Mouse (Mus musculus): ENCODE data around the gene Atp6v0d1. TPM values are rescaled to one million over a fixed set of nuclear protein-coding genes. Genes with fewer than 3 reads are reported as not detected.

Atp6v0d1 gene
- 11.0 and 23.8 TPM in 2 replicates for polyA plus RNA-seq (2012; ENCODE audit: low replicate concordance)

DNA sequence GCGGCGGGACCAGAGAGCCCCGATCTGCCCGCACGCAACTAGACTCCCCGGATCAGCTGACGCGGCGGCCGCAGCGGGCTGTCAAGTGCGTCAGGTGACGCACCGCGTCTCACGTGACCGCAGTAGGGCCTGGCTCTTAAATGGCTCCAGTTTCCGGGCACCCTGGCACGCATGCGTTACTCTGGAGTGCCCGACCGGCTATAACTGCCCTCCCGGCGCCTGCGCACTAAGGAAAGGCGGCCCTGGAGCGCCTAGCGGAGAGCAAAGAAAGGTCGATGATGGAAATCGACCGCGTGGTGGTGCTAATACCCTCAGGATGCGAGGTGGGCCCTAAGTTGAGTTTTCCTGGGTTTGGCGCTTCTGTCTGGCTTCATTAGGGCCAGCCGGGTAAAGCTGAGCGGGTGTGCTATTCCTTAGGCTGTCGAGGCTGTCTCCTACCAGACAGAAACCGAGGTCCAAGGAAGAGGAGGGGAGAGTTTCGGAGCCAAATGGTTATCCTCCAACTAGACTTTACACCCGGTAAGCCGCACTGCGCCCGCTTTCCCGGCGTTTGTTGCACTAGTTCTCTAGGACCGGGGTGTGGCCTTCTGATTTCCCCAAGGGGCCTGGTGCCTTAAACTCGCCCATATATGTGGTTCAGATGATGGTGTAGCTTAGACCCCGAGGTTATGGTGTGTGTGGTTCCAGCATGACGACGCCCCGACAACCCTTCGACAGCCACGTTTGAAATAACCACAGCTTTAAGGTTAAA lies at the start of gene Atp6v0d1:
Atp6v0d1 (minus strand) TSS at position 96 of the 751 bp plus-strand sequence.

DNA sequence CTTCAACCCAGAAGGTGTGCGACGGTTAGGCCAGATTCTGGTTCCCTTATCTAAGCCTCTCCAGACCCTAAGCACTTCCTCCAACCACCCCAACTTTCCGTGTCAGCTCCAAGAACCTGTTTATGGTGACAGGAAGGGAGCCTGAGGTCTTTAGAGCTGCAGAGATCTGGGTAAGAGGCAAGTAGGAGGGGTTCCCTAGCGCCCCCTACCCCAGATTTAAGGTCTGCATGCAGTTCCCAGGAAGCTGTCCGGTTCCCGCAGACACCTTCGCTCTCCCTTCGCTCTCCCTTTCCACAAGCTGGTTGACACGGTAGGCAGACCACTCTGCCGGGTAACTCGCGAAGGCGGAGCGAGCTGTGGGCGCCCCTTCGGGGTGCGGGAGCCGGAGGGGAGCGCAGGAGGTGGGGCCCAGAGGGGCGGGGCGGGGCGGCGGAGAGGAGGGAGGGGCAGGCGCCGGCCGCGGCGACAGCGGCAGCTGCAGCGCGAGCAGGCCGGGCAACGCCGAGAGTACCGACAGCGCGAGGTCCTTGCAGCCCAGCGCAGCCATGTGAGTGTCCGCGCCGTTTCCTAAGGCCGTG lies 39.0 kb upstream of the Atp6v0d1 start, which contains the start of gene Ripor1:
Ripor1 (plus strand) TSS at position 452 of the 578 bp plus-strand sequence.

DNA sequence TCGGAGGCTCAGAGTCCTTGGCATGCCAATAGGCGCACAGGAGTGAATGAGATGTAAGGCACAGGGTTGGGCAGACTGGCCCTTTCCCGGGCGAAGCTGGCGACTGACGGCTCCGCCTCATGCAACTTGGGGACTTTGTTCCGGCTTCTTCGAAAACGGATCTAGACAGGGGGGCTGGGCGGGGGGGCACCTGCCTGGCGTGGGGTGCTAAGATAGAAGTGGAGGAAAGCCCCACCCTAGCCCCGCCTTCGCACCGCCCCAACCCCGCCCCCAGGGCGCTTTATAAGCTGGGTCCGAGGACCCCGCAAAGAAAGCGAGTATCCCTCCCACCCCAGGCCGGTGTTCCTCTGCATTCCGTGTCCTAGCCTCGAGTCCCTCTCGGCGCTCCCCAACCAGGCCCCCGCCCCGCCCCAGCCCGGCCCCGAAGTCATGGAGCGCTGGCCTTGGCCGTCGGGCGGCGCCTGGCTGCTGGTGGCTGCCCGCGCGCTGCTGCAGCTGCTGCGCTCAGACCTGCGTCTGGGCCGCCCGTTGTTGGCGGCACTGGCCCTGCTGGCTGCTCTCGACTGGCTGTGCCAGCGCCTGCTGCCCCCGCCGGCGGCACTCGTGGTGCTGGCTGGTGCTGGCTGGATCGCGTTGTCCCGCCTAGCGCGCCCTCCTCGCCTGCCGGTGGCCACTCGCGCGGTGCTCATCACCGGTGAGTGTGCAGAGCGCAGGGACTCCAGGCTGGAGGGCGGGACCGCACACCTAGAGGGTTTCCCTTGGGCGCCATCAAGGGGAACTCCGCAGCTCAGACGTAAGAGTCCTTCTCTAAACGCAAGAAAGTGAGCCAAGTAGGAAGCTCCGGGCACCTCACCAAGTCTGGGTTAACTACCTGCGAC lies 47.2 kb downstream of the Atp6v0d1 start, which contains the start of gene Hsd11b2:
Hsd11b2 (plus strand) TSS at position 320 of the 878 bp plus-strand sequence.

GRCm38 (mm10) chr8:105496439-105497180 lies 69.2 kb downstream of the Atp6v0d1 start, which contains the start of gene Zdhhc1:
Zdhhc1 (minus strand) TSS chr8:105496902.

Other genes with a start within 250 kb of the Atp6v0d1 start
- 1.7 and 5.1 TPM in 2 replicates for gene Lrrc29, start 239.8 kb downstream of the Atp6v0d1 start, polyA plus RNA-seq (2012; ENCODE audit: low replicate concordance)
- 33.2 and 55.2 TPM in 2 replicates for gene Tmem208, start 239.7 kb downstream of the Atp6v0d1 start, polyA plus RNA-seq (2012; ENCODE audit: low replicate concordance)
- 12.1 and 15.3 TPM in 2 replicates for gene Fhod1, start 218.1 kb downstream of the Atp6v0d1 start, polyA plus RNA-seq (2012; ENCODE audit: low replicate concordance)
- 1.3 and 1.5 TPM in 2 replicates for gene Slc9a5, start 217.2 kb downstream of the Atp6v0d1 start, polyA plus RNA-seq (2012; ENCODE audit: low replicate concordance)
- gene Plekhg4, start 192.8 kb downstream of the Atp6v0d1 start, polyA plus RNA-seq (2012; ENCODE audit: low replicate concordance), result not detected in 2 replicates
- not detected in 2 replicates for gene Kctd19, start 152.5 kb downstream of the Atp6v0d1 start, polyA plus RNA-seq (2012; ENCODE audit: low replicate concordance)
- 0.57 and 0.61 TPM in 2 replicates for gene Lrrc36, start 152.5 kb downstream of the Atp6v0d1 start, polyA plus RNA-seq (2012; ENCODE audit: low replicate concordance)
- gene Tppp3, start 94.5 kb downstream of the Atp6v0d1 start, polyA plus RNA-seq (2012; ENCODE audit: low replicate concordance), result 2.1 and 3.3 TPM in 2 replicates
- gene Zdhhc1, start 69.1 kb downstream of the Atp6v0d1 start, polyA plus RNA-seq (2012; ENCODE audit: low replicate concordance), result 5.9 and 9.0 TPM in 2 replicates
- gene Hsd11b2, start 47.3 kb downstream of the Atp6v0d1 start, polyA plus RNA-seq (2012; ENCODE audit: low replicate concordance), result not detected in 2 replicates
- gene Ripor1, start 39.2 kb upstream of the Atp6v0d1 start, polyA plus RNA-seq (2012; ENCODE audit: low replicate concordance), result 14.4 and 23.5 TPM in 2 replicates
- 145 and 319 TPM in 2 replicates for gene Ctcf, start 70.5 kb upstream of the Atp6v0d1 start, polyA plus RNA-seq (2012; ENCODE audit: low replicate concordance)
- gene Agrp, start 71.3 kb upstream of the Atp6v0d1 start, polyA plus RNA-seq (2012; ENCODE audit: low replicate concordance), result not detected in 2 replicates
- gene Carmil2, start 120.2 kb upstream of the Atp6v0d1 start, polyA plus RNA-seq (2012; ENCODE audit: low replicate concordance), result 30.2 and 108 TPM in 2 replicates
- gene Acd, start 135.1 kb upstream of the Atp6v0d1 start, polyA plus RNA-seq (2012; ENCODE audit: low replicate concordance), result 16.0 and 76.2 TPM in 2 replicates
- 2.0 and 16.3 TPM in 2 replicates for gene Pard6a, start 135.1 kb upstream of the Atp6v0d1 start, polyA plus RNA-seq (2012; ENCODE audit: low replicate concordance)
- not detected in 2 replicates for gene 4933405L10Rik, start 141.6 kb upstream of the Atp6v0d1 start, polyA plus RNA-seq (2012; ENCODE audit: low replicate concordance)
- 33.4 and 64.7 TPM in 2 replicates for gene Enkd1, start 142.2 kb upstream of the Atp6v0d1 start, polyA plus RNA-seq (2012; ENCODE audit: low replicate concordance)
- 4.4 and 7.9 TPM in 2 replicates for gene Gfod2, start 192.6 kb upstream of the Atp6v0d1 start, polyA plus RNA-seq (2012; ENCODE audit: low replicate concordance)